Mouse (Mus musculus) common myeloid progenitor, adult 5-6 weeks (primary cell): ENCODE data around the gene Nol4l. TPM values are rescaled to one million over a fixed set of nuclear protein-coding genes. Genes with fewer than 3 reads are reported as not detected.
"Not testable (repeated sequence)": the region's sequence is repeated elsewhere in the genome, so short reads cannot be mapped to it uniquely, and the experiment has no call there.

Experiments used
- ATAC-seq: replicated peaks from 2 replicates; pipeline ENCODE4 v1.8.0; 2016; ENCODE audit warnings: low read depth, mild to moderate bottlenecking, moderate TSS enrichment, inconsistent platforms; ENCODE audit not compliant: poor library complexity, severe bottlenecking
- total RNA-seq: library from RNA; stranded (forward); fragments of 200-1000, 187-1606 nt; gene quantifications from 2 replicates; pipeline ENCODE4 v1.2.3, GENCODE M21; 2017

Gene Nol4l
- total RNA-seq, 1 experiment from 2014 or later, result 7.4 TPM

- no peak for ATAC-seq
Observed at GRCm38 (mm10) chr2:153375380-153375779, 154.4 kb downstream of the Nol4l start.

DNA sequence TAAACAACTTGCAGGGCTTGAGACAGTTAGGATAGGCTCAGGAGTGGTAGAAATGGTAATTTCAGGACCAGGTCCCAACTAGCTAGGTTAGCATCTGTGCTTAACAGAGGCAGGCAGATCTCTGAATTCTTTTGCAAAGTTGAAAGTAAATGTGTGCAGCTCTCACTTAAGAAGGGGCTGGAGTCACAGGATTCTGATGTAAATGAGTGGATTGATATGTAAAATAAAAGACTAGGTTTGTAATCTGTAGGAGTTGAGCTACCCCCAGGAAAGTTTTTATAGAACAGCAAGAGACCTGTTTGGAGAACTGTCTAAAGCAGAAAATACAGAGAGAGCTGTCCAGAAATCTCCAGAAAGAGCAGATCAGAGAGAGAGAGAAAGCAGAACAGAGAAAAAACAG lies 158.9 kb downstream of the Nol4l start:
- ATAC-seq, result no peak

DNA sequence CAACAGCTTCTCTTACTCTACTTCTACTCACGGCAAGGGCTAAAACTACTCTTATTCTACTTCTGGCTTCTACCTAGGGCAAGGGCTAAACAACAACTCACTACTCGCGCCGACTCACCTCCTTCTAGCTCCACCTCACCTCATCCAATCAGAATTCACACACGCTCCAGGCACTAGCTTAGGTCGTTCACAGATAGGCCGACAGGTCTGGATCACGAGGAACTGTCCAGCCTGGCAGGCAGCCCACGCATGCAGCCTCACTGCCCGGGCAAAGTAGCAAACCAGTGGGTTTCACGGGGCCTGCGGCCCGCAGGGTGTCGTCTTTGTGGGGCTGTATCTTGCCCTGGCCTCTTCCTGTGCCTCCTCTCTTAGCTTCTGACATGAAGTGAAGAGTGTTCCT lies 165.2 kb downstream of the Nol4l start:
- ATAC-seq, result not testable (repeated sequence)

GRCm38 (mm10) chr2:153361101-153361710 lies 168.6 kb downstream of the Nol4l start:
- ATAC-seq, result no peak

Other genes starting within 250 kb of the Nol4l start
- gene Kif3b, start 238.6 kb downstream of the Nol4l start, total RNA-seq, result 12.3 and 13.2 TPM in 2 replicates
- gene Asxl1, start 184.1 kb downstream of the Nol4l start, total RNA-seq, result 27.6 and 42.3 TPM in 2 replicates
- not detected in 2 replicates for gene 4930404H24Rik, start 37.2 kb downstream of the Nol4l start, total RNA-seq
- 28.0 and 33.3 TPM in 2 replicates for gene Commd7, start 102.8 kb upstream of the Nol4l start, total RNA-seq
- gene Dnmt3b, start 119.5 kb upstream of the Nol4l start, total RNA-seq, result 28.5 and 29.9 TPM in 2 replicates
- gene Dnmt3c, start 166.7 kb upstream of the Nol4l start, total RNA-seq, result not detected in 2 replicates
- 190 and 224 TPM in 2 replicates for gene Mapre1, start 211.3 kb upstream of the Nol4l start, total RNA-seq
- 0.10 TPM in 1 of 2 replicates, not detected in the other for gene Efcab8, start 250.0 kb upstream of the Nol4l start, total RNA-seq